Mouse (Mus musculus): ENCODE data around the gene Telo2.
"Not testable (repeated sequence)": the region's sequence is repeated elsewhere in the genome, so short reads cannot be mapped to it uniquely, and the experiment has no call there.

Telo2 gene

DNA sequence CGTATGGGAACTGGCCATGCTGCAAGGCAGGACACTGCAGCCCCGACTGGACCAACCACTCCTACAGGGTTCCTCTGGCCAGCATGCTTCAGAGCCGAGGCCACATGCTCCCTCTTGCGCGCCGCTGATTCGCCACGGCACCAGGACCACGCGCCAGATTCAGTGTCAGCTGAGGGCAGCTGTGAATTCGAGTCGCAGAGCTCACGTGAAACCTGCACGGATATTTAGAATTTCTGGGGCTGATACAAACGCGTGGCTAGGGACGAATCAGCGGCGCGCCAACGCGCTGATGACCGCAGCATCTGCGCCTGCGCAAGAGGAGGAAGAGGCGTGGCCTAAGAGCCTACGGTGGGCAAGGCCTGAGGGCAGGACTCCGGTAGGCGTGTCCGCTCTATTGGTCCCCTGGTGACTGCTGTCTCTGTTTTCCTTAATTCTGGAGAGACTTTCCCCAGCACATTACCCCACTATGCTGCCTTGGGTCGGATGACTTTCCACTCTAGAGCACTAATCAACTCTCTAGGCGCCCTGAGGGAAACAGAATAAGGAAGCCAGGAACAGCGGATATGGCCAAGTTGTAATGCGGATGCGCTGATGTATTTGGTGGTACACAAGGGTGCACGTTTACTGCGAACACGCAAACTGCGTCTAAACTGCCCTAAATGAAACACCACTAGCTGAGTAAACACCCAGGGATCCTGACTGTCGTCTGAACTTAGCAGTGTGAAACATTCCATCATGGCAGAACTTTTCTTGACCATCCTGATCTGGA is at the start of gene Telo2:
Gene Telo2, minus strand, starts transcription at position 304 of the 769 bp plus-strand sequence.
- in situ Hi-C loops (cut with MboI, MseI), result no loop called here

GRCm38 (mm10) chr17:25164770-25165169 is 49.0 kb upstream of the Telo2 start:
- in situ Hi-C loops (cut with MboI, MseI), result loop anchor here (5.0 to 25.0 kb wide), 2 partner anchors 57 to 1723 kb away; no protein-coding TSS in a partner anchor

DNA sequence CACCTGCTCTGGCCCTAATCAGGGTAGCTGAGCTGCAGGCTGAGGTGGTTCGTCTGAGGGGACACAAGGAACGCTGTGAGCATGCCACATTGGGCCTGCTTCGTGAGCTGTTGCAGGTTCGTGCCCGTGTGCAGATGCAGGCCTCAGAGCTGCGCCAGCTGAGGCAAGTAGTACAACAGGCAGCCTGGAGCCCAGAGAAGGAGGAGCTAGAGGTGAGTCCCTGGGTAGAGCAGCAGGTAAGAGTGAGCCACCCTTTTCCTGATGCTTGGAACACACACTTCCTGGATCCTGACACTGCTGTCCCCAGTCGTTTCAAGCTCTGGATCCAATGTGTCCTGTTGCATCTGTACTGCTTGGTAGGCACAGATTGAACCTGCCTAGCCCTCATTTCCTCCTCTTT is 47.6 kb upstream of the Telo2 start:
- in situ Hi-C loops (cut with MboI, MseI), result loop anchor here (25.0 kb wide), 1 partner anchor 1724 kb away; no protein-coding TSS in a partner anchor

GRCm38 (mm10) chr17:25162161-25162560 is 46.4 kb upstream of the Telo2 start, which contains the start of gene Ccdc154:
Gene Ccdc154, plus strand, starts transcription at chr17:25162461.
- in situ Hi-C loops (cut with MboI, MseI), result loop anchor here (25.0 kb wide), 1 partner anchor 1725 kb away; no protein-coding TSS in a partner anchor

GRCm38 (mm10) chr17:25139960-25140359 is 24.2 kb upstream of the Telo2 start:
- in situ Hi-C loops (cut with MboI, MseI), result no loop called here

DNA sequence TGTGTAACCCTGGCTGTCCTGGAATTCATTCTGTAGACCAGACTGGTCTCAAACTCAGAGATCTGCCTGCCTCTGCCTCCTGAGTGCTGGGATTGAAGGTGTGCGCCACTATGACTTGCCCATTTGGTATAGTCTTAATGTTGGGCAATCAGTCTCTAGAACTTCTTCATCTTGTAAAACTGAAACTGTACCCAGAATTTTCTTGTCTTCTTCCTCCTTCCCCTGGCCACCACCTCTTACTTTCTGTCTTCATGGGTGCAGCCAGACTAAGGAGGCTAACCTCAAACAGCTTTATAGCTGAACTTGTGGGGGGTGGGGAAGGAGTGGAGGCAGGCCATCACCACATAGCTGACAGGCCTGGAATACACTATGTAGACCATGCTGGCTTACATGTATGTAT is 23.0 kb upstream of the Telo2 start:
- in situ Hi-C loops (cut with MboI, MseI), result no loop called here

GRCm38 (mm10) chr17:25135622-25136021 is 19.9 kb upstream of the Telo2 start:
- in situ Hi-C loops (cut with MboI, MseI), result no loop called here

DNA sequence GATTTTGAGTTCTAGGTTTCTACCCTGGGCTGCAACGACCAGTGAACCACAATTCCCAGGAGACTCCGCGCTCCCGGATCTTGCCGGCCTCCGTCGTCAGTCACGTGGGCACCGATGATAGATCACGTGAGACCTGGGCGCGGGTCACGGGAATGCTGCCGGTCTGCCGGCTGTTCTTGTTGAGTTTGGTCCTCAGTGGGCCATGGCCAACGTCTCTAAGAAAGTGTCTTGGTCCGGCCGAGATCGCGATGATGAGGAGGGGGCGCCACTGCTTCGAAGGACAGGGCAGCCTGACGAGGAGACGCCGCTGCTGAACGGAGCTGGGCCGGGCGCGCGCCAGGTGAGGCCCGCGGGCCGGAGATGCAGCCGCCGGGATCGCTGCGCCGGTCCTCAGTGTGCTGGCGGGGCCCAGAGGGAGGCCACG is 17.5 kb upstream of the Telo2 start, which contains the start of gene Clcn7:
Gene Clcn7, plus strand, starts transcription at position 117 of the 424 bp plus-strand sequence.
- in situ Hi-C loops (cut with MboI, MseI), result no loop called here

DNA sequence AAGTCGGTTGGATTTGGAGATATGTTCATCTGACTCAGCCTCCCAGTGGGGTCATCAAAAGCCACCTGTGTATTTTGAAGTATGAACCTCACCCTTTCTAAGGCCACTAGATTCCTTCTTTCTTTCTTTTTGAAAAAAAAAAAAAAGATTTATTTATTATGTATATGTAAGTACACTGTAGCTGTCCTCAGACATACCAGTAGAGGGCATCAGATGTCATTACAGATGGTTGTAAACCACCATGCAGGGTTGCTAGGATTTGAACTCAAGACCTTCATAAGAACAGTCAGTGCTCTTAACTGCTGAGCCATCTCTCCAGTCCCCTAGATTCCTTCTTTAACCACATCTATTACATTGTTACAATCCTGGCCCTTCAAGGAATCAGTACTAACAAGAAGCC is 14.3 kb upstream of the Telo2 start:
- in situ Hi-C loops (cut with MboI, MseI), result no loop called here

DNA sequence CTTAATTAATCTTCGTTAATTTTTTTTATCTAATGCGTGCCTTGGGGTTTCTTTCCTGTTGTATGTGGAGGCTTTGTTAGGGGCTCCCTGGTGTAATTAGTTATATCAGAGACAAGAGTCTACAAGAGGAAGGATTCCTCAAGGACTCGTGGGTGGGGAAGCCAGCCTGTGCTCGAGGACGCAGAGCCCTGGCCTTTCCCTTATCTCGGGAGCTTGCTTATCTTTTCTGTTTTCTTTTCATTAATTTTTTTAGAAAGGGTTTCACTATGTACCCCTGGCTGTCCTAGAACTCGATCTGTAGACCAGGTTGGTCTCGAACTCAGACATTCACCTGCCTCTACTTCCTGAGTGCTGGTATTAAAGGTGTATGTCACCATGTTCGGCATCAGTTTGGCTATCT is 11.9 kb upstream of the Telo2 start:
- in situ Hi-C loops (cut with MboI, MseI), result no loop called here

DNA sequence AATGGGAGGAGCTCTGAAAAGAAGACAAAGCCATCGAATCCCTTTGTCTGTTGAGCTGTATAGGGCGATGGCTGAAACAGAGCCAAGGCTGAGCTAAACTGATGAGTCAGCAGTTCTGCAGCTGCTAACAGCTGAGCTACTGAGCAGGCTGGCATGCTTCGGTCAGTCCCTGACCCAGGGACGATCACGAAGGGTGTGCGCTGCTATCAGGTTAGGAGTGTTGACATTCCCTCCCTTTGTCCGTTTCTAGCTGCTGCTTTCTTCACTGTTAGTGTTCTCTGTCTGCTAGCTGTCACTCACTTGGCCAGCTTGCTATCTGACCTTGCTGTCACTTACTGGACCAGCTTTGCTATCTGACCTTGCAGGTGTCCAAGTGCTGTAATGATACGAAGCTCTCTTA is 11.3 kb upstream of the Telo2 start:
- in situ Hi-C loops (cut with MboI, MseI), result no loop called here

- in situ Hi-C loops (cut with MboI, MseI), result not testable (repeated sequence)
These were observed 9.8 kb upstream of the Telo2 start for GRCm38 (mm10) chr17:25125442-25126060.

- in situ Hi-C loops (cut with MboI, MseI), result no loop called here
These were observed 8.2 kb upstream of the Telo2 start for GRCm38 (mm10) chr17:25123979-25124378.

DNA sequence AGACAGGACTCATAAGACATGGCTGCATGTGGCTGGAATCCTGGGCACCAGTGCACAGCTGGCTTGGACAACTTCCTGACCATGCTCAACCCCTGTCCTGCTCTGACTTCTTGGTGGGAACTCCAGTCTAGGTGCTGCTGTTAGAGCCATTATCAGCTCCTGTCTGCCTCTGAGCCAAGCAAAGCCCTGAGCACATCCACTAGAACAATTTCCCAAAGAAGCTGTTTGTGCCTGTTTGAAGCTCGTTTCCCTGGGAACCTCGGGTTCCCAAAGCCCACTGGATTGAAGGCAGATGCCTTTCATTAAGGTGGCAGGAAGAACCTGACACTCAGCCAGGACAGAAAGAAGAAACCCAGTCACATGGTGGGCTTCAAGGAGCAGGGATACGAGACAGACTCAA is 4.6 kb upstream of the Telo2 start, which contains the start of gene Ptx4:
Gene Ptx4, plus strand, starts transcription at position 355 of the 400 bp plus-strand sequence.
- in situ Hi-C loops (cut with MboI, MseI), result no loop called here

GRCm38 (mm10) chr17:25117263-25117662 is 1.5 kb upstream of the Telo2 start:
- in situ Hi-C loops (cut with MboI, MseI), result no loop called here

DNA sequence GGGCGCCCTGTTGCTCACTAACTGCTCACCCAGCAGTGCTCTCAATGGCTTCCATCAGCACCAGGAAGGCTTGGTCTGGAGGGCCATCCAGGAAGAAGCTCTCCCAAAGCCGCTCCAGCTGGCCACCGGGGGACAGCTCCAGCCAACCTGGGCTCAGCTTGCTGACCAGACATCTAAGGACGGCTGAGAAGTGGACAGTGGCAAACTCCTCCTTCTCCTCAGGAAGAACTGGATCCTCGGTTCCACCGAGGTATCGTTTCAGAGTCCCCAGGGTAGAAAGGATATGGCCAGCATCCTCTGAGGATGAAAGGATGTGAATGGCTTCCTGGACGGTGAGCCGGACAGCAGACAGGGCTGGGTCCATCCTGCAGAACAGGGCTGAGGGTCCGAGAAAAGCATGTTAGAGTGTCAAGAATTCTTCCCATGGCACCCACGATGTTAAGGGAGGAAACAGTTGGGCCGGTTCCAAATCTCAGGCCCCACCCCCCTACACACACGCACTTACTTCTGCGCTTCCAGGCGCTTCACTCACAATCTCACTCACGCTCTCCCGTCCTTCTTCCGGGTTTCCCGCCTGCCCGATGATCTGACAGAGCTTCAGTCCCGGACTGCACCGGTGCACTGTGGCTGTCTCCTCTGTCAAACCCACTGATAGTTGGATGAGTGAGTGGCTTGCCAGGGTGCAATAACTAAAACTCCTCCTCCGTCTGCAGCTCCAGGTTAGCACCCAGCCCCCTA is 690 bp downstream of the Telo2 start:
- in situ Hi-C loops (cut with MboI, MseI), result no loop called here

GRCm38 (mm10) chr17:25112423-25112810 is 3.4 kb downstream of the Telo2 start:
- in situ Hi-C loops (cut with MboI, MseI), result no loop called here

GRCm38 (mm10) chr17:25111739-25112422 is 3.9 kb downstream of the Telo2 start:
- in situ Hi-C loops (cut with MboI, MseI), result no loop called here

- in situ Hi-C loops (cut with MboI, MseI), result no loop called here
These were observed 4.5 kb downstream of the Telo2 start for GRCm38 (mm10) chr17:25111220-25111619.

GRCm38 (mm10) chr17:25110590-25110989 is 5.2 kb downstream of the Telo2 start:
- in situ Hi-C loops (cut with MboI, MseI), result no loop called here

- in situ Hi-C loops (cut with MboI, MseI), result loop anchor here (5.0 kb wide), 1 partner anchor 58 kb away; no protein-coding TSS in a partner anchor
These were observed 6.2 kb downstream of the Telo2 start for GRCm38 (mm10) chr17:25109578-25109977.
